Mouse (Mus musculus): Measurements from ENCODE around the gene Dis3l2.

DNA sequence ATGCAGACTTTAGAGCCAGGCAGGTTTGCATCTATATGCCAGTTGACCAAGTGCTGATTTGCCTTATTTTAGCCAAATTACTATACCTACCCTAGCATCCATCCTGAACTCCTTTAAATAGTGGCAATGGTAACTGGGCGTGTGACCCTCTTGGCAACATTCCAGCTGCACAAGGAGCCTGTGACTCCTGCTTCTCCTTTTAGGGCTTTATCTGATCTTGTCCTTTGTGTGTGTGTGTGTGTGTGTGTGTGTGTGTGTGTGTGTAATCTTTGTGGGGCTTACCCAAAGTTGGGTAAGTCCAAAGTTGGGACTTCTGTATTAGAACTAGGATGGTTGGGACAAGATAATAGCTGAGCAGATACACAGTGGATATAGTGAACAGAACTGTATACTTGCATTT, 302.8 kb downstream of the Dis3l2 start:
- TF ChIP-seq CTCF (IDR thresholded peaks at IDR 0.05; ENCODE audit: low read depth) (no peak), EP300 (IDR thresholded peaks at IDR 0.05; ENCODE audit: low read depth) (no peak)
